Mouse (Mus musculus) myocyte (in vitro differentiated cells): Measurements from ENCODE around the gene Irf2. TPM values are rescaled to one million over a fixed set of nuclear protein-coding genes. Genes with fewer than 3 reads are reported as not detected.

Source experiments
- H3K27me3 ChIP-seq: one replicate; pipeline ENCODE4 v1.6.1; 2011; ENCODE audit not compliant: control insufficient read depth, insufficient read depth, insufficient read length
- H3K36me3 ChIP-seq: one replicate; pipeline ENCODE4 v1.6.1; 2011; ENCODE audit not compliant: control insufficient read depth, insufficient read depth
- H3K4me2 ChIP-seq: one replicate; pipeline ENCODE4 v1.6.1; 2011; ENCODE audit warnings: low read depth, control low read depth
- H3K4me3 ChIP-seq: one replicate; pipeline ENCODE4 v1.5.1; 2011; ENCODE audit warnings: mild to moderate bottlenecking, control low read depth, moderate library complexity
- H3K79me2 ChIP-seq: one replicate; pipeline ENCODE4 v1.6.1; 2011; ENCODE audit not compliant: control insufficient read depth, insufficient read depth
- H3ac ChIP-seq: one replicate; pipeline ENCODE4 v1.6.1; 2011; ENCODE audit not compliant: control insufficient read depth, insufficient read length
- CEBPB ChIP-seq: IDR thresholded peaks from 2 replicates; pipeline ENCODE4 v1.6.1; 2011; ENCODE audit warnings: mild to moderate bottlenecking, moderate library complexity; ENCODE audit not compliant: poor library complexity, insufficient read depth, severe bottlenecking
- E2F4 ChIP-seq: IDR thresholded peaks from one replicate; pipeline ENCODE4 v1.6.1; 2011; ENCODE audit warnings: mild to moderate bottlenecking, control low read depth, moderate library complexity; ENCODE audit not compliant: insufficient read depth
- MAX ChIP-seq: IDR thresholded peaks from one replicate; pipeline ENCODE4 v1.6.1; 2011; ENCODE audit warnings: low read depth, mild to moderate bottlenecking, control low read depth
- MYOD1 ChIP-seq, 3 experiments: IDR thresholded peaks; one replicate each; pipeline ENCODE4 v1.6.1; 2011; ENCODE audit warnings: control low read depth in 2 of 3, low read depth in 2 of 3, mild to moderate bottlenecking in 2 of 3, moderate library complexity in 1 of 3; ENCODE audit not compliant: insufficient read length in 2 of 3, control insufficient read depth in 1 of 3
- MYOG ChIP-seq, 3 experiments: IDR thresholded peaks; one replicate each; pipeline ENCODE4 v1.6.1; 2011; ENCODE audit warnings: control low read depth in 2 of 3, low read depth in 2 of 3, mild to moderate bottlenecking in 2 of 3; ENCODE audit not compliant: insufficient read length in 2 of 3, control insufficient read depth in 1 of 3, insufficient read depth in 1 of 3
- POLR2A ChIP-seq: IDR thresholded peaks from one replicate; pipeline ENCODE4 v1.6.1; 2011; ENCODE audit warnings: low read depth, mild to moderate bottlenecking, control low read depth, moderate library complexity; ENCODE audit not compliant: insufficient read length
- POLR2AphosphoS2 ChIP-seq: IDR thresholded peaks from one replicate; pipeline ENCODE4 v1.6.1; 2011; ENCODE audit warnings: low read depth, control low read depth; ENCODE audit not compliant: insufficient read length
- REST ChIP-seq: IDR thresholded peaks from one replicate; pipeline ENCODE4 v1.6.1; 2011; ENCODE audit warnings: mild to moderate bottlenecking, control low read depth, moderate library complexity; ENCODE audit not compliant: insufficient read depth, insufficient read length
- SRF ChIP-seq: IDR thresholded peaks from one replicate; pipeline ENCODE4 v1.6.1; 2011; ENCODE audit warnings: low read depth; ENCODE audit not compliant: control insufficient read depth, insufficient read length
- TCF12 ChIP-seq: IDR thresholded peaks from one replicate; pipeline ENCODE4 v1.6.1; 2011; ENCODE audit warnings: mild to moderate bottlenecking, control low read depth; ENCODE audit not compliant: poor library complexity, insufficient read depth, severe bottlenecking
- TCF3 ChIP-seq: IDR thresholded peaks from one replicate; pipeline ENCODE4 v1.6.1; 2011; ENCODE audit warnings: low read depth, control low read depth; ENCODE audit not compliant: insufficient read length
- USF1 ChIP-seq: IDR thresholded peaks from one replicate; pipeline ENCODE4 v1.6.1; 2011; ENCODE audit warnings: low read depth, mild to moderate bottlenecking, control low read depth, moderate library complexity
- polyA plus RNA-seq: library from polyadenylated mRNA; unstranded; fragments of >200 nt; fragmentation: generic; extraction: Trizol; gene quantifications from one replicate; pipeline ENCODE4 v1.2.1, GENCODE M21; 2012; ENCODE audit warnings: missing spikeins

Gene Irf2
- polyA plus RNA-seq, 1 experiment, result 8.8 TPM

DNA sequence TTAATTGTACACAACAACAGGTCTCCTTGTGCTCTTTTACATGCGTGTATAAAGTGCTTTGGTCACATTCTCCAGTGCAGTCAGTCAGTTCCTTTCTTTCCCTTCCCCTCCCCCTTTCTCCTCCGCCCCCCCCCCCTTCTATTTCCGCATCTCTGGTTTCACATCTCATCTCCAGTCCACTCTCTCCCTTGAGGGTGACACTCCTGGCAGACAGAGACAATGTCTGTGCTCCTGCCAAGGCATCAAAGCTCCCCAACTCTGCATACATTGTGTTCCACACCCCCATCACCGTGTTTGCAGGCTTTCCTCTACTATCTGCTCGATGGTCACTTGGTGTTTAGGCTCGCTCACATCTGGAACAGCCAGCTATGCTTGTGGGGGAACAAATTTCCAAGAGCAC is 147.9 kb downstream of the Irf2 start:
- no peak for TF ChIP-seq CEBPB
- TF ChIP-seq TCF3, result no peak
- TF ChIP-seq MYOD1 (IDR thresholded peaks at IDR 0.05; ENCODE audit: control insufficient read depth in 1 of 3, insufficient read length in 2 of 3, low read depth in 2 of 3), result no peak
- no peak for TF ChIP-seq POLR2AphosphoS2
- no peak for TF ChIP-seq E2F4
- TF ChIP-seq MYOG (IDR thresholded peaks at IDR 0.05; ENCODE audit: control insufficient read depth in 1 of 3, insufficient read depth in 1 of 3, insufficient read length in 2 of 3, low read depth in 2 of 3), result no peak
- TF ChIP-seq POLR2A, result no peak
- H3K4me3 ChIP-seq, result no peak overlapping the region

DNA sequence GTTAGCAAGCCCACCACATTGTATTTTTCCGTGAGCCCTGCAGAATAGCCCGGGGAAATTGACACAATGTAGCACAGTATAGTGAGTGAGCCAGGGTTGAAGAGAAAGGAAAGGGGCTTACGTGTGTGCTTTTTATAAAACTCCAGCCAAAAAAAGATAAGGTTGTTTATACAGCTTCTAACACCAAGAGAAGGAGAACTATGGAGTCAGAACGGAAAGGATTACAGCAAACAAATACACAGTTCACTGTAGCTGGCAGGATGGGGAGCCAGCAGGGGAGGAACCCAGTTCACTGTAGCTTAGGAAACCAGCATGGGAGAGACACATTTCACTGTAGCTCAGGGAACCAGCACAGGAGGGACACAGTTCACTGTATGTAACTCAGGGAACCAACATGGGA is 149.0 kb downstream of the Irf2 start:
- no peaks in the 10 kb centered on the region for H3K79me2 ChIP-seq
- no peaks in the 10 kb centered on the region for H3K27me3 ChIP-seq
- H3ac ChIP-seq, result no peak overlapping the region
- H3K4me3 ChIP-seq, result no peak overlapping the region
- no peak for TF ChIP-seq TCF3
- TF ChIP-seq TCF12, result no peak
- no peak for TF ChIP-seq SRF
- TF ChIP-seq CEBPB, result no peak
- TF ChIP-seq MAX, result no peak
- no peak for TF ChIP-seq POLR2A
- no peak for TF ChIP-seq MYOD1 (IDR thresholded peaks at IDR 0.05; ENCODE audit: control insufficient read depth in 1 of 3, insufficient read length in 2 of 3, low read depth in 2 of 3)
- TF ChIP-seq REST, result no peak
- TF ChIP-seq POLR2AphosphoS2, result no peak
- no peak for TF ChIP-seq MYOG (IDR thresholded peaks at IDR 0.05; ENCODE audit: control insufficient read depth in 1 of 3, insufficient read depth in 1 of 3, insufficient read length in 2 of 3, low read depth in 2 of 3)
- no peak for TF ChIP-seq USF1
- no peak for TF ChIP-seq E2F4
- no peaks in the 10 kb centered on the region for H3K36me3 ChIP-seq
- no peak overlapping the region for H3K4me2 ChIP-seq

More for the DNA sequence above, 147.9 kb downstream of the Irf2 start:
- H3K4me2 ChIP-seq, result no peak overlapping the region
- H3K36me3 ChIP-seq, result no peaks in the 10 kb centered on the region
- no peaks in the 10 kb centered on the region for H3K27me3 ChIP-seq
- H3K79me2 ChIP-seq, result no peaks in the 10 kb centered on the region
- H3ac ChIP-seq, result no peak overlapping the region

DNA sequence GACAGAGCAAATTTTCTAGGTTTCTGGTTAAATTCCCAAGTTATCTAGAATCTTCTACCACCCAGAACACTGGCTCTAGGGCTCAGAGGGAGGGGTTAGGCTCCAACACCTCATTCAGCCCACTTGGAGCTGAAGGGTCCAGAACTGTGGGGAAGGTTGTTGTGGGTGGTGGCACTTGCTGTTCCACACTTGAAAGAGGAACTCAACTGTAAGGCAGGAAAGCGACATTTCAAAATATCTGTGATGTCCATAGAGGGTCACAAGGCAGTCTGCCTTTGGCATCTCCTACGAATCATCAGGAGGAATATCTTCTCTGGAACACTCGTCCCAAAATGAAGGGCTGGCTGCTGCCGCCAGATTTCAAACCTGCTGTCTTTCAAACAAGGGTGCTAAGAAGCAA is 150.7 kb downstream of the Irf2 start:
- TF ChIP-seq SRF (no peak), CEBPB (no peak), USF1 (no peak), MYOD1 (IDR thresholded peaks at IDR 0.05; ENCODE audit: control insufficient read depth in 1 of 3, insufficient read length in 2 of 3, low read depth in 2 of 3) (no peak), E2F4 (no peak), POLR2AphosphoS2 (no peak), REST (no peak), TCF3 (no peak), MAX (no peak), MYOG (IDR thresholded peaks at IDR 0.05; ENCODE audit: control insufficient read depth in 1 of 3, insufficient read depth in 1 of 3, insufficient read length in 2 of 3, low read depth in 2 of 3) (no peak), TCF12 (no peak), POLR2A (no peak)

DNA sequence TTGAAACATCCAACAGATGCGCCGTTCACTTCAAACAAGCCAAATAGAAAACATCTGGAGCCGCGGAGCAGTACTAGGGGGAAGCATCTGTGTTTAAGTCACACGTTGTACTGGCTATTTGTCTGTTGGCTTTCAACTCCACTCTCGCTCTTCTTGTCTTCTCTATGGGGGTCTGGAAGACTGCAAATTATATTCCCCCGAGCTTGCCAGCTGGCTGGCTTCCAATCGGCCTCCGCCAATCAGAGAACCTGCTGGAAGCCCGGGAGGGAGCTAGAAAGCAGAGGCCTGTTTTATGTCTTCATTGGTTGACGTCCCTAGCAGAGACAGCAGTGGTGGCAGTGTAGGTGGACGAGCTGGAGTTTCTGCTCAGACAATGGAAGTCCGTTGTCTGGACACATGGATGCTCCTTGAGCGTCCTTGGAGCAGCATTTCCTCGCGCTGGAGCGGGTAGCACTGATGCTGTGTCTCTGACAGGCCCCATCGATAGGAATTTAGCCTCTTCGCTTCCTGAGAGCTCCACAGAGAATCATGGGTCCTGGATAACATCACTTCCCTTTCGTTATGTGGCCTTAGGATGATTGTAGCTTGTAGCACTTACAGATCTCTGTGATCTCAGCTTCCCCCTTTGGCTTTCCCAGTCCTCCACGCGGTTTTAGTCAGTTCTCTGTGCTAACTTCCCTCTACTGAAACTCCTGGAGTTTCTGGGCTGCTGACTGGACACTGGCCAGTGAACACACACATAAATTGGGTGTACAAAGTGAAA is 153.2 kb downstream of the Irf2 start:
- Histone ChIP-seq H3K4me3 (no peak overlapping the region), H3K36me3 (no peaks in the 10 kb centered on the region), H3K27me3 (no peaks in the 10 kb centered on the region), H3K4me2 (no peak overlapping the region), H3ac (no peak overlapping the region), H3K79me2 (no peaks in the 10 kb centered on the region)
- TF ChIP-seq POLR2A (no peak), SRF (no peak), MAX (no peak), TCF12 (no peak), E2F4 (no peak), REST (no peak), MYOD1 (IDR thresholded peaks at IDR 0.05; ENCODE audit: control insufficient read depth in 1 of 3, insufficient read length in 2 of 3, low read depth in 2 of 3) (no peak), CEBPB (no peak), USF1 (no peak)

More for the DNA sequence above, 150.7 kb downstream of the Irf2 start:
- Histone ChIP-seq H3K4me3 (no peak overlapping the region), H3ac (no peak overlapping the region), H3K79me2 (no peaks in the 10 kb centered on the region), H3K27me3 (no peaks in the 10 kb centered on the region), H3K4me2 (no peak overlapping the region), H3K36me3 (no peaks in the 10 kb centered on the region)
